Mouse (Mus musculus): ENCODE data around the gene Nrsn1. TPM values are rescaled to one million over a fixed set of nuclear protein-coding genes. Genes with fewer than 3 reads are reported as not detected.

Nrsn1 gene
- polyA plus RNA-seq, 1 experiment from 2014 or later = 0.08 TPM

- WGBS (ENCODE audit: insufficient replicate concordance) = 70% methylated on average over 1 of the region's 1 CpGs
- no peak overlapping the region for H3K27ac ChIP-seq
These were observed 18.4 kb downstream of the Nrsn1 start for GRCm38 (mm10) chr13:25251893-25252292.

GRCm38 (mm10) chr13:25220186-25220787, 50.0 kb downstream of the Nrsn1 start:
- ATAC-seq (ENCODE audit: low read depth) (no peak), DNase-seq (no peak)
- H3K27me3 ChIP-seq = no peaks in the 10 kb centered on the region
- H3K36me3 ChIP-seq = no peaks in the 10 kb centered on the region
- no peaks in the 10 kb centered on the region for H3K9me3 ChIP-seq (replicated peaks)
- H3K27ac ChIP-seq = no peak overlapping the region
- no peaks in the 10 kb centered on the region for H3K4me1 ChIP-seq (replicated peaks)
- 57% methylated on average over 5 of the region's 5 CpGs for WGBS (ENCODE audit: insufficient replicate concordance)
- no peak overlapping the region for H3K4me2 ChIP-seq
- no peak overlapping the region for H3K9ac ChIP-seq
- H3K4me3 ChIP-seq (replicated peaks) = no peak overlapping the region

More at GRCm38 (mm10) chr13:25251893-25252292, 18.4 kb downstream of the Nrsn1 start:
- ATAC-seq (ENCODE audit: low read depth) = no peak
- H3K4me3 ChIP-seq (replicated peaks) = no peak overlapping the region
- no peaks in the 10 kb centered on the region for H3K27me3 ChIP-seq
- no peaks in the 10 kb centered on the region for H3K36me3 ChIP-seq
- no peaks in the 10 kb centered on the region for H3K4me1 ChIP-seq (replicated peaks)
- H3K9me3 ChIP-seq (replicated peaks) = no peaks in the 10 kb centered on the region
- H3K4me2 ChIP-seq = no peak overlapping the region
- DNase-seq = no peak
- no peak overlapping the region for H3K9ac ChIP-seq

- no peaks in the 10 kb centered on the region for H3K9me3 ChIP-seq (replicated peaks)
- H3K4me3 ChIP-seq (replicated peaks) = no peak overlapping the region
- no peaks in the 10 kb centered on the region for H3K36me3 ChIP-seq
- ATAC-seq (ENCODE audit: low read depth) (no peak), DNase-seq (no peak)
- H3K27me3 ChIP-seq = no peaks in the 10 kb centered on the region
- 55% methylated on average over 1 of the region's 1 CpGs for WGBS (ENCODE audit: insufficient replicate concordance)
- no peak overlapping the region for H3K27ac ChIP-seq
- no peak overlapping the region for H3K9ac ChIP-seq
- H3K4me2 ChIP-seq = no peak overlapping the region
- no peaks in the 10 kb centered on the region for H3K4me1 ChIP-seq (replicated peaks)
These were observed 51.9 kb downstream of the Nrsn1 start for GRCm38 (mm10) chr13:25218394-25218793.

- Histone ChIP-seq H3K9ac (no peak overlapping the region), H3K27ac (no peak overlapping the region), H3K4me2 (no peak overlapping the region), H3K9me3 (replicated peaks) (no peaks in the 10 kb centered on the region), H3K27me3 (no peaks in the 10 kb centered on the region), H3K4me3 (replicated peaks) (no peak overlapping the region), H3K36me3 (no peaks in the 10 kb centered on the region), H3K4me1 (replicated peaks) (no peaks in the 10 kb centered on the region)
- no peak for DNase-seq
- WGBS (ENCODE audit: insufficient replicate concordance) = 66% methylated on average over 5 of the region's 5 CpGs
- ATAC-seq (ENCODE audit: low read depth) = no peak
These were observed 63.4 kb downstream of the Nrsn1 start for GRCm38 (mm10) chr13:25206950-25207349.

Other genes starting within 250 kb of the Nrsn1 start
- 0.17 and 0.22 TPM in 2 replicates for gene Dcdc2a, start 214.5 kb downstream of the Nrsn1 start, polyA plus RNA-seq (2015; fragmentation: Nextera tagmentation; extraction: Ambion mirVana)

Data from liver, embryonic 13.5 days (tissue).